Mouse (Mus musculus): ENCODE data around the gene Dkkl1. TPM values are rescaled to one million over a fixed set of nuclear protein-coding genes. Genes with fewer than 3 reads are reported as not detected.
"Not testable (repeated sequence)": the region's sequence is repeated elsewhere in the genome, so short reads cannot be mapped to it uniquely, and the experiment has no call there.

The Dkkl1 gene
- polyA plus RNA-seq, 1 experiment from 2014 or later: 1.4 TPM

DNA sequence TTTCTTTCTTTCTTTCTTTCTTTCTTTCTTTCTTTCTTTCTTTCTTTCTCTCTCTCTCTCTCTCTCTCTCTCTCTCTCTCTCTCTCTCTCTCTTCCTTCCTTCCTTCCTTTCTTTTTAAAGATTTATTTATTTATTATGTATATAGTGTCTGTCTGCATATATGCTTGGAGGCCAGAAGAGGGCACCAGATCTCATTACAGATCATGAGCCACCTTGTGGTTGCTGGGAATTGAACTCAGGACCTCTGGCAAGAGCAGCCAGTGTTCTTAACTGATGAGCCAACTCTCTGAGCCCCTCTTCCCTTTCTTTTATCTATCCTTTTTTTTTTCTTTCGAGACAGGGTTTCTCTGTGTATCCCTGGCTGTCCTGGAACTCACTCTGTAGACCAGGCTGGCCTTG lies 38.2 kb downstream of the Dkkl1 start:
- ATAC-seq (ENCODE audit: low FRiP score, low read depth); H3K27ac ChIP-seq; H3K4me2 ChIP-seq (replicated peaks); H3K36me3 ChIP-seq; H3K4me3 ChIP-seq; H3K9ac ChIP-seq: not testable (repeated sequence)
- H3K9me3 ChIP-seq: peaks cover 24% of the 10 kb centered on the region
- WGBS: 58% methylated on average over 1 of the region's 1 CpGs
- peaks cover 15% of the 10 kb centered on the region for H3K4me1 ChIP-seq
- peaks cover 97% of the 10 kb centered on the region for H3K27me3 ChIP-seq

DNA sequence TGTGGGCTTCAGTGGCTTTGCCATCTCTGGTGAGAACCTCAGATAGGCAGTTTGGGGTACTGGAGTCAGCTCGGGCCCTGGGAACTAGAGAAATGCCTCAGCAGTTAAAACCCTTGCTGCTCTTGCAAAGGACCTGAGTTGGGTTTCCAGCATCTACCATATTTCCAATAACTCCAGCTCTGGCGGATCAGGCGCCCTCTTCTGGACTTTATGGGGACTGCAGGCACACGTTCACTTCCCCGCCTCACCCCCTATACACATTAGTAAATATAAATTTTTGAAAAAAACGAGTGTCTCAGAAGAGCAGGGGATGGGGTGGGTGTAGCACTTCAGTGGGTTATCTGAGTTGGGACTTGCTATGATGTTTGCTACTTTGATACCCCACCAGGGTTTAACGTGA lies 39.0 kb downstream of the Dkkl1 start:
- ATAC-seq (ENCODE audit: low FRiP score, low read depth): no peak
- Histone ChIP-seq H3K9me3 (peaks cover 27% of the 10 kb centered on the region), H3K27ac (no peak overlapping the region), H3K4me1 (peaks cover 15% of the 10 kb centered on the region), H3K4me2 (replicated peaks) (no peak overlapping the region), H3K9ac (no peak overlapping the region), H3K27me3 (peaks cover 97% of the 10 kb centered on the region), H3K4me3 (no peak overlapping the region), H3K36me3 (no peaks in the 10 kb centered on the region)
- WGBS: 59% methylated on average over 7 of the region's 7 CpGs

DNA sequence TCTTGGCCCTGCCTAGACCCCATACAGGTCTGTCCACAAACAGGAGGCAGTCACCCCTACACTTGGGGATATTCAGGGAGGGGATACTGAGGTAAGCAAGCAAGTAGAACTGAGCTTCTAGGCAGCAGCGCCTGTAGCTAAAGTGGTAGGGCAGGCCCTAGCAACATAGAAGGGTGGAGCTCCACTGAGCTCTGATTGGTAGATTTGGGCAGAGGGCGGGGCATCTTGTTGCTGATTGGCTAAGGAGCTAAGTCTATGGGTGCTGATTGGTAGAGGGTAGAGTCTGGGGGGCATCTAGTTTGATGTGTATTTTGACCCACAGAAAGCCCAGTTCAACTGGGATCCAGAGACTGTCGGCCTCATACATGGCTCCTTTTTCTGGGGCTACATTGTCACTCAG lies 42.5 kb downstream of the Dkkl1 start:
- Histone ChIP-seq H3K4me2 (replicated peaks) (no peak overlapping the region), H3K36me3 (no peaks in the 10 kb centered on the region), H3K9me3 (peaks cover 23% of the 10 kb centered on the region), H3K27ac (no peak overlapping the region), H3K9ac (no peak overlapping the region), H3K4me3 (no peak overlapping the region; the same call in 1 of the 2 replicates), H3K4me1 (peaks cover under 1% of the 10 kb centered on the region; the same call in 1 of the 2 replicates), H3K27me3 (peaks cover 97% of the 10 kb centered on the region)
- 88% methylated on average over 3 of the region's 3 CpGs for WGBS
- no peak for ATAC-seq (ENCODE audit: low FRiP score, low read depth)

DNA sequence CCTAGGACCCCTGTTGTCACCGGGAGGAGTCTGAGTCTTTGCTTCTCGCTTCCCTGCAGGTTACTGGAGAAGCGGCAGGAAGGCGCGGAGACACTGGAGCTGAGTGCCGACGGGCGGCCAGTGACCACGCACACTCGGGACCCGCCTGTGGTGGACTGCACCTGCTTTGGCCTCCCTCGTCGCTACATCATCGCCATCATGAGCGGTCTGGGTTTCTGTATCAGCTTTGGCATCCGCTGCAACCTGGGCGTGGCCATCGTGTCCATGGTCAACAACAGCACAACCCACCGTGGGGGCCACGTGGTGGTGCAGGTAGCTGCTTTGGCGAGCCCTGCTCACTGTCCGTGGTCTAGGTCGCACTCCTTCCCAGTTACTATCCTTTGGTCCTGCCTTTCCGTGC lies 43.3 kb downstream of the Dkkl1 start:
- Histone ChIP-seq H3K36me3 (no peaks in the 10 kb centered on the region), H3K4me2 (replicated peaks) (no peak overlapping the region), H3K27me3 (peaks cover 97% of the 10 kb centered on the region), H3K4me3 (0 out of 2 replicates have a peak overlapping the region, but pooled peaks have one; percentile 7), H3K27ac (no peak overlapping the region), H3K9me3 (peaks cover 23% of the 10 kb centered on the region), H3K9ac (no peak overlapping the region), H3K4me1 (peaks cover 5% of the 10 kb centered on the region)
- ATAC-seq (ENCODE audit: low FRiP score, low read depth): no peak
- WGBS: 6% methylated on average over 24 of the region's 24 CpGs

DNA sequence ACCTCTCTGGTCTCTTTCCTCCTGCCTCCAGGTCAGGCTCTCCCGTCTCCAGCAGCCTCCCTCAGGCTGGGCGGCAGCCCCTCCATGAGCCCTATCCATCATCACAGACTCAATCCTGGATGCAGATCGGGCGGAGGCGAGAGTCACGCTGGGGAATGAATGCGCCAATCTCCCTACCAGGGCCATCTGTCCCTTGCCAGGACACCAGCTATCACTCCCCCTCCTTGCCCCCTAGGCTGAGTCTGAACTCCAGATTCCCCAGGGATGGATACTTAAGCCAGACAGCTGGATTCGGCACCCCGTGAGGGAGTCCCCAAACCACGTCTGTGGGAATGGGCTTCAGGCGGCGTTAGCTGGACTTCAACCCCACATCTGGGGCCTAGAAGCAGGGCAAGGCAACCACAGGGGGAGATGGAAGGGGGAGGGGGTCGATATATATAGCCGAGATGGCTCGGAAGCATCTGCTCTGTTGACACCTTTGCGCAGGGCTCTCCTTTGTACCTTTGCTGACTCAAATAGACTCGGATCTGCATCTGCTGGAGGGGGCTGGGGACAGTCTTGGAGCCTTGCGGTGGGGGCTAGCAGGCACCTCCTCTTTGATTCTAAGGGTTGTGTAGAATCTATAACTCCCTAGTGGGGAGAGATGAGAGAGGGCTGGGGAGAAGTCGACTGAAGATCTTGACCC lies 44.0 kb downstream of the Dkkl1 start:
- H3K9me3 ChIP-seq: peaks cover 23% of the 10 kb centered on the region
- no peak overlapping the region for H3K9ac ChIP-seq
- no peak for ATAC-seq (ENCODE audit: low FRiP score, low read depth)
- WGBS: 2% methylated on average over 19 of the region's 19 CpGs
- no peak overlapping the region for H3K27ac ChIP-seq
- H3K4me3 ChIP-seq: no peak overlapping the region
- no peaks in the 10 kb centered on the region for H3K36me3 ChIP-seq
- H3K4me2 ChIP-seq (replicated peaks): no peak overlapping the region
- H3K27me3 ChIP-seq: peaks cover 100% of the 10 kb centered on the region
- peaks cover 6% of the 10 kb centered on the region for H3K4me1 ChIP-seq

DNA sequence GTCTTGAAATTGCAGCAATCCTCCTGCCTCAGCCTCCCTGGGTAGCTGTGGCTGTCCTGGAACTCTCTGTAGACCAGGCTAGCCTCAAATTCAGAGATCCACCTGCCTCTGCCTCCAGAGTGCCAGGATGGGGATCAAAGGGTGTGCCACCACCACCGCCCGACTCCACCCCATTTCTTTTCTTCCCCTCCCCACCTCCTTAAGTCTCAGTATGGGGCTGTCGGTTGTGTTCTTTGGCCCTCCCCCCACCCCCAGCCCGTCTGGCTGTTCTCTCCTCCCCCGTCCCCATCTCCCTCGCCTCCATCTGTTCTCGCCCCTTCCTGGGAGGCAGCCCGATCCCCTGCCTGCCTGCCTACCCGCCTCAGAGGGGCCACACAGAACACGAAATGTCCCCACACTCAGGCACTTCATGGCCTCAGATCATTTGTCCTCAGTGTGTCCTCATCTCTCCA lies 45.0 kb downstream of the Dkkl1 start:
- Histone ChIP-seq H3K9ac (no peak overlapping the region), H3K9me3 (peaks cover 23% of the 10 kb centered on the region), H3K27ac (no peak overlapping the region), H3K4me2 (replicated peaks) (no peak overlapping the region), H3K4me1 (peaks cover 13% of the 10 kb centered on the region), H3K36me3 (no peaks in the 10 kb centered on the region), H3K4me3 (no peak overlapping the region), H3K27me3 (peaks cover 97% of the 10 kb centered on the region)
- ATAC-seq (ENCODE audit: low FRiP score, low read depth): no peak
- WGBS: 15% methylated on average over 10 of the region's 10 CpGs

DNA sequence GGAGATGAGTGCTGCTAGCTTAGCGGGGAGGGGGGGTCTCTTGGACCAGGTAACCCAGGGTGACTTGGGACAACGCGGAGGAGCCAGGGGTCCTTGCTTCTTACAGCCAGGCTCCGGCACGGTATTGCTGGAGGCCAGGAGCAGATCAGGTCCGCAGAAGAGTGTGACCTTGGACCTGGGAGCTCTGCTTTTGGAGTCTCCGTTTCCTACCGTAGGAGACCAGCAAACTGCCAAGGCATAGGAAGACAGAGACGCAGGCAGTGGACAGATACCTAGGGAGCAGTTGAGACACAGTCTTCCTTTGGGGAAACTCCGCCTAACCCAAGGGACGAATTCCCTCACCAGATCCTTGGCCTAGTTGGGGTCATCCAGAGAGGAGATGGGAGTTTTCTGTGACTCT lies 46.2 kb downstream of the Dkkl1 start:
- Histone ChIP-seq H3K4me2 (replicated peaks) (no peak overlapping the region), H3K4me1 (peaks cover 13% of the 10 kb centered on the region), H3K36me3 (0 out of 2 replicates have a peak, but pooled peaks cover 3% of the 10 kb centered on the region), H3K9me3 (peaks cover 22% of the 10 kb centered on the region), H3K27me3 (peaks cover 84% of the 10 kb centered on the region), H3K4me3 (no peak overlapping the region), H3K9ac (no peak overlapping the region), H3K27ac (no peak overlapping the region)
- 46% methylated on average over 11 of the region's 11 CpGs for WGBS
- no peak for ATAC-seq (ENCODE audit: low FRiP score, low read depth)

DNA sequence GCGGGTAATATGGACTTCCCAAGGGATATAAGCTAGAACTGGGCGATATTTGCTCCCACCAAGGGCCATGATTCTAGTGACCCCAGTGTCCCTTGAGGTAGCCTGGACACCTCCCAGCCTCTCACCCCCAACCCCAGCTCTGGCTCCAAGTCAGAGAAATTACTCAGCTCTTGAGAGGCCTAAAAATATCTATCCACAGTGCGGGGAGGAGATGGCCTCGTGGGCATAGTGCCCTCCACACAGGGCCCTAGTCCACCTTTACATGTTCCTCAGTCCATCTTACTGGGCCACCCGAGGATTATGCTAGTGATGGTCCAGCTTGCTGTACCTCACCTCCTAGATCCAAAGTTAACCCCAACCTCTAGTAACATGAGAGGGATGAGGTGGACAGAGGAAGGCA lies 47.1 kb downstream of the Dkkl1 start:
- Histone ChIP-seq H3K27ac (no peak overlapping the region), H3K4me1 (peaks cover 13% of the 10 kb centered on the region), H3K9me3 (peaks cover 13% of the 10 kb centered on the region), H3K36me3 (peaks cover 11% of the 10 kb centered on the region), H3K4me2 (replicated peaks) (no peak overlapping the region), H3K9ac (no peak overlapping the region), H3K4me3 (no peak overlapping the region), H3K27me3 (peaks cover 75% of the 10 kb centered on the region)
- ATAC-seq (ENCODE audit: low FRiP score, low read depth): no peak
- 67% methylated on average over 5 of the region's 5 CpGs for WGBS

DNA sequence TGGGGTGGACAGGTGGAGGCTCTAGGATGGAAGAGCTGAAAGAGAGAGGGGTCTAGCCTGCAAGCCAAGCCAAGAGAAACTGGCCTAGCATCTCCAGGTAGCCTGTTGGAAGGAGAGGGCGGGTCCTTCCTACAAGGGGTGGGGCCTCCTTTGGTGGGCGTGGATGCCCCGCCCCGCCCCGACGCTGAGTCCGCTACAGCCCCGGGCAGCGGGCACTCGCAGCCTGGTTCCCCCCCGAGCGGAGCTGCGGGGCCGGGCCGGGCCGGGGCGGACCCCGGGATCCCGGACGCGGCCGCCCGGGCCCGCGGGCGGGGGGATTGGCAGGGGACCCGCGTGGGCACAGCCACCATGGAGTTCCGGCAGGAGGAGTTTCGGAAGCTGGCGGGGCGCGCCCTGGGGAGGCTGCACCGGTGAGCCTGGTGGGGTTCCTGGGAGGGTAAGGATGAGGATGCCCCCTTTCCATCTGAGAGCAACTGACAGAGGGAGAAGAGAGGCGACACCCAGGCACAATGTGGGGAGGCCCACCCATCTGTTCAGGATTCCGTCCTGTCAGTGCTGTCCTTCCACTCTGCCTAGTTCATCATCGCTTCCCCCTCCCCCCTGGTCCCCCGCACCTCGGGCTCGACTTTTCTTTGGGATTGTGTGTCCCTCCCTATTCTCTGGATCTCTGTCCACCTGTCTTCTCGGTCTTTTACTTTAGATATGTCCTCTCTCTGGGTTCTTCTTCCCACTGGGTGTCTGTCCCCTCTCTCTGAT lies 48.0 kb downstream of the Dkkl1 start, which contains the start of gene Slc17a7:
TSS of gene Slc17a7 (plus strand) at position 215 of the 756 bp plus-strand sequence.
- 2% methylated on average over 34 of the region's 41 CpGs for WGBS
- no peak for ATAC-seq (ENCODE audit: low FRiP score, low read depth)
- Histone ChIP-seq H3K36me3 (peaks cover 20% of the 10 kb centered on the region), H3K4me3 (peak within 1 kb of the TSS; percentile 47), H3K27me3 (peaks cover 66% of the 10 kb centered on the region), H3K4me2 (replicated peaks) (peak within 1 kb of the TSS; percentile 73), H3K9me3 (peaks cover 4% of the 10 kb centered on the region; the same call in 1 of the 2 replicates), H3K9ac (peak within 1 kb of the TSS; percentile 59), H3K4me1 (peaks cover 13% of the 10 kb centered on the region), H3K27ac (no peak within 1 kb of the TSS)

DNA sequence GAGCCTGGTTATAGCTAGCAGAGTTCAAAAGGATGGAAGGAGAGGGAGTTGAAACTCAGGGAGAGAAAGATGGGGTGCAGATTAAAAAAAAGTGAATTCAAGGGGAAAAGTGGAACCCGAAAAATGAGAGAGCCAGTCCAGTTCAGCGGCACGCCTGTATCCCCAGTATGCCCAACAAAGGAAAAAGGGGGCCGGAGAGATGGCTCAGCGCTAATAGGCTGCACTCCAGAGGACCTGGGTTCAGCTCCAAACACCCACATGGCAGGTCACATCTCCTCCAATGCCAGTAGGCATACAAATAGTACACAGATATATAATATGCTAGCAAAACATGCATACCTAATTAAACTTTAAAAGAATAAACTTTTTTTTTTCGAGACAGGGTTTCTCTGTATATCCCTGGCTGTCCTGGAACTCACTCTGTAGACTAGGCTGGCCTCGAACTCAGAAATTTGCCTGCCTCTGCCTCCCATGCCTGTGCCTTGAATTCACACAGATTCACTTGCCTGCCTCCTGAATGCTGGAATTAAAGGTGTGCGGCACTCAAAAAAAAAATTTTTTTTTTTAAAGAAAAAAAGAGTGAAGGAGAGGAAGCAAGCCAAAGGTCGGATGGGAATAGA lies 48.8 kb downstream of the Dkkl1 start:
- Histone ChIP-seq H3K27ac (no peak overlapping the region), H3K36me3 (peaks cover 28% of the 10 kb centered on the region), H3K4me3 (peak overlapping the region; percentile 47), H3K4me2 (replicated peaks) (peak overlapping the region; percentile 72; the same call in 1 of the 2 replicates), H3K9me3 (no peaks in the 10 kb centered on the region), H3K4me1 (peaks cover 13% of the 10 kb centered on the region), H3K27me3 (peaks cover 58% of the 10 kb centered on the region), H3K9ac (no peak overlapping the region)
- no peak for ATAC-seq (ENCODE audit: low FRiP score, low read depth)
- WGBS: 69% methylated on average over 9 of the region's 9 CpGs

DNA sequence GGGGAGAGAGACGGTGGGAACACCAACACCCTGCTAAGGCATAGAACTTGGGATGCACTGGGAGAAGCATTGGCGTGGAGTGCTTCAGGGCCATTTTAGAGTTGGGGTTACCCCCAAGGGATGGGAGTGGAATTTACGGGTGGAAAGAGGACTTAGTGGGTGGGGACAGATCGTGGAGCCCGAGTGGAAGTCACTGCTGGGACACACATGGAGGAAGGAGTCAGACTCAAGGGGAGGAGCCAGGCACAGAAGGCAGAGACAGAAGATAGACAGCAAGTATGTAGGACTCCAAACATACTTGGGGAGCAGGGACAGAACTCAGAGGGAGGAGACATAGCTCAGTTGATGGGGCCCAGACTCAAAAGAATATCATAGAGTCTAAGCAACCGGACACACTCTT lies 49.4 kb downstream of the Dkkl1 start:
- H3K27ac ChIP-seq: no peak overlapping the region
- peak overlapping the region; percentile 72 for H3K4me2 ChIP-seq (replicated peaks)
- no peaks in the 10 kb centered on the region for H3K9me3 ChIP-seq
- peak overlapping the region; percentile 40 for H3K4me3 ChIP-seq
- peaks cover 52% of the 10 kb centered on the region for H3K27me3 ChIP-seq
- peaks cover 34% of the 10 kb centered on the region for H3K36me3 ChIP-seq
- H3K9ac ChIP-seq: peak overlapping the region; percentile 48; the same call in 1 of the 2 replicates
- 0 out of 2 replicates have a peak, but pooled peaks have one; percentile 2 for ATAC-seq (ENCODE audit: low FRiP score, low read depth)
- H3K4me1 ChIP-seq: peaks cover 13% of the 10 kb centered on the region
- 25% methylated on average over 6 of the region's 6 CpGs for WGBS
